Mouse (Mus musculus) frontal cortex, postnatal 10 days (tissue): ENCODE data around the gene Cep128.
A peak's percentile ranks its signal among the peaks of the same experiment; 100 is the strongest.

Experiments used
- DNase-seq, 2 experiments: peaks; one replicate each; pipeline ENCODE4 v3.0.0; 2022; ENCODE audit warnings: low spot score in 2 of 2, mixed read lengths in 1 of 2

The Cep128 gene

GRCm38 (mm10) chr12:91183304-91183855 is 200.8 kb downstream of the Cep128 start:
- no peak for DNase-seq

DNA sequence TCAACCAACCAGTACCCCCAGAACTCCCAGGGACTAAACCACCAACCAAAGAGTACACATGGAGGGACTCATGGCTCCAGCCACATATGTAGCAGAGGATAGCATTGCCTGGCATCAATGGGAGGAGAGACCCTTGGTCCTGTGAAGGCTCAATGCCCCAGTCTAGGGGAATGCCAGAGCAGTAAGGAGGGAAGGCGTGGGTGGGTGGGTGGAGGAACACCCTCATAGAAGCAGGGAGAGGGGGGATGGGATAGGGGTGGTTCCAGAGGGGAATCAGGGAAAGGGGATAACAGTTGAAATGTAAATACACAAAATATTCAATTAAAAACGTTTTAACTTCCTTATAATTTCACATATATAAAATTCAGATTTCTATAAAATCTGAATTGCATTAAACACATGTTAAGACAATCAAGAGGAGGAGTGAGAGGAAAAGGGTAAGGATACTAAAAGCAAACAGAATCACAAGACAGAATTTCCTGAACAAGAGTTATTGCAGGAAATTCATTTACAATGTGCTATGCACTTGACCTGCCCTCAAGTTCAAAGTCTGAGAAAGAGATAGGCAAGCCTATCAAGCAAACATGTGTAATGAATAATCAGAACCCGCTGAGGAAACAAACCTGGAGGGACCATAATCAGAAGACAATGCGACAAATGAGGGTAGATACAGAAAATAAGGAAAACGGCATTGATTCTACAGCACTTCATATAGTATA is 207.2 kb downstream of the Cep128 start:
- no peak for DNase-seq

GRCm38 (mm10) chr12:91171613-91172012 is 212.6 kb downstream of the Cep128 start:
- no peak for DNase-seq

- DNase-seq: no peak
These were observed 223.0 kb downstream of the Cep128 start for GRCm38 (mm10) chr12:91161015-91161730.

DNA sequence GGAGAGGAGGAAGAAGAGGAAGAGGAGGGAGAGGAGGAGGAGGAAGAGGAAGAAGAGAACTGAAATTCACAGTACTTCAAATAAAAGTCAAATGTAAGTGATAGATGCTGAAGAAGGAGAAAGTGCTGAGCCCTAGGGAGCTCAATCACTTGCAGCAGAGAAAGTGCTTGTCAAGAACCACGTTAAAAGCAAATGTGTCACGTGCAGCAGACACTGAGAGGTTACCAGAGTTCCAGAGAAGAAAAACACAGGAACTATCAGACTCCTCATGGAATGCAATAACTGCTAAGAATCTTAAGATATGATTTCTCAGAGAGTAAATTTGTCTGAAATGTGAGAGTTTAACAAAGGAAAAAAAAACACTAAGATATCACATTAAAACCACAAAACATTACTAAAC is 225.7 kb downstream of the Cep128 start:
- no peak for DNase-seq

DNA sequence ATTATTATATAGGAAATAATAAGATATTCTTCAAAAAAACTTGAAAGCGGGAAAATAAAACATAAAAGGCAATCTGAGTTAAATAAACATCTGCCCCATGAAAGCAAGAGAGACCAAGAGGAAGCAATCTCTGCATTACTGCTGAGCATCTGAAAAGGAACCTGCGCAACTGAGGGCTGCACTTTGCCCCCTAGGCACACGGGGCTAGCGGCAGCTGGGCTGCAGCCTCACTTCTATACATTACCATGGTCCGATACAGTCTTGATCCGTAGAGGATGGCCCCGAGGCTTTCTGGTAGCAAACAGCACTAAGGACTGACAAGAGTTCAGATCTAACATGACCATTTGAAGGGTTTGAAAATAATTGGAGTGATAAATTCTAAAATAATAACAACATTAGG is 230.2 kb downstream of the Cep128 start:
- no peak for DNase-seq

DNA sequence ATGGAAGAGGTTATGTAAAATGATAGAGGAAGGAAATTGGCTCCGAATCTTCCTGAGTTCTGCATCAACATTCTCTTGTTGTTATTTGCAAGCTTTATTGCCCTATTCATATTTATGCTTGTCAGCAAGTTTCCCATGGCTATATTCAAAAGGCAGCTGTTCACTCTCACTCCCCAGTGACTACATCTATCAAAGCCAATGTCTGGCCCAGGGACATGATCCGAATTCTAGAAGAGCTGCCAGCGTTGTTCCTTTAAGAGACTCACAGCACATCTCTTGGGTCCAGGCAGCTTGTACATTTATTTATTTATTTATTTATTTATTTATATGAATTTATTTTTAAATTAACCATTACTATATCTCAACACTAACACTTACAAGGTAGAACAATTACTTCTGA is 235.1 kb downstream of the Cep128 start:
- DNase-seq: no peak

GRCm38 (mm10) chr12:91134740-91135517 is 249.3 kb downstream of the Cep128 start:
- DNase-seq: no peak

GRCm38 (mm10) chr12:91115054-91115453 is 269.2 kb downstream of the Cep128 start:
- no peak for DNase-seq

- DNase-seq: no peak
These were observed 280.9 kb downstream of the Cep128 start for GRCm38 (mm10) chr12:91103316-91103715.

- DNase-seq: no peak
These were observed 286.3 kb downstream of the Cep128 start for GRCm38 (mm10) chr12:91097869-91098268.

GRCm38 (mm10) chr12:91096197-91096596 is 288.0 kb downstream of the Cep128 start:
- no peak for DNase-seq

DNA sequence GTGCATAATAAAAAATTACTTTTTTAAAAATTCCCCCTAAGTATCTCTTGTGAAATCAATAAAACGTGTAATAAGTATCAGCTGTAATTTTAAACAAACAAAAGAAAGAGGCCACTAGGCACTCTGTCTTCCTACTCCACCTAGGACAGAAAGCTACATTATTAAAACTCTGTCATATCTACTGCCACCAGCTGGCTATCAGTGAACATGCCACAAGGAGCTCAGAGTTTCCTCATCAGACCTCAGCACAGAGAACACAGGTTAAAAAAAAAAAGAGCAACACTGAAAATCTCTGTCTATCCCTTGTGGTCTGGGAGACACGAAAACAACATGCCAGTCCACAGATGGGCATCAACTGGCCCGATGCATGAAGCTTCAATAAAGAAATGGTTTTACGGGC is 295.9 kb downstream of the Cep128 start:
- no peak for DNase-seq

DNA sequence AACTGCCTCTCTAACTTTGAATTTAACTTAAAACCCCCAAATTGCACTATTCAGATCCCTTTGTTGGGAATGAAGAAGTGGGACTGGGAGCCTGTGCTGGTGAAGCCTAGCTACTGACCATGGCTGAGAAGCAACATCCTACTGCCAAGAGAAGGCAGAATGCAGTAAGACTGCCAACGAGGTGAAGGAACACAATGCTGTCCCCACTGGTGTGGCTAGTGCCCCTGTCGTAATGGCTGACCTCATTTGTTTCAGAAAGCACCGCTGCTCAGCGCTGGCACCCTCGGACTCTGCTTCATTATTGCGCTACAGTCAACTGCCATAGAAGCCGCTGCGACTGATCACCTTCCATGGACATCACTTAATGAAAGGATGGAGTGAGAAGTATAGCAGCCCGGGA is 298.2 kb downstream of the Cep128 start:
- peak; percentile 9 to 17 for DNase-seq

DNA sequence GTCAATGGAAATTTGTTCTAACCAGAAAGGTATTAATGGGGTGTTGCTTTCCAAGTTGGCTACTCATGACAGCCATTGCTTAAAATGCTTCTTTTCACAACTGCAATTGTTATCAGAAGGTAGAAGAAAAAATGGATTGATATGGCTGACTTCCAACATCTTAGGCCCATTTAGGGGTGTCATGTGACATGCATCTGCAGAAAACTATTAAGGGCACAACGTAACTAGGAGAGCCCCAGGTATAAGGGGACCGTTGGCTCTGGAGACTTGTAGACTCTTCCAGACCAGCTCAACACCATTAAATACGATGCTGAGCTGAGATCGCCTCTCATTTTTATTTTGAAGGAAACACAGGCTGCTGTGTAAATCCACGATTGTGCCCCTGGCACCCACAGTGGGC is 308.6 kb downstream of the Cep128 start:
- DNase-seq: no peak

- DNase-seq: no peak
These were observed 313.6 kb downstream of the Cep128 start for GRCm38 (mm10) chr12:91070551-91071045.

DNA sequence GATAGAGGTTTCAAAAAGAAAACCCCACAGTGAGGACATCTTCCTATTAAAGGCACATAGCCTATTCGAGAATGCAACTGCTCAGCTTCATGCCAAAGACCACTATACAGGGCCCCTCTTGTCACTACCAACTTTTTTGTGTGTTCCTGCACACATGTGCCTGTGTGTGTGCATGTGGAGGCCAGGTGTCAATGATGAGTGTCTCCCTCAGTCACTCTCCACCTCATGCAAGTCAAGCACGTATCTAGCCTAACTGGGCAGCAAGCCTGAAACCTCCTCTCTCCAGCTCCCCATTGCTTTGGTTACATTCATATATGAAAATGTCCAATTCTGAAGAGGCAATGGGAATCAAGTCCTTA is 317.1 kb downstream of the Cep128 start:
- no peak for DNase-seq

GRCm38 (mm10) chr12:91066286-91067082 is 317.7 kb downstream of the Cep128 start:
- no peak for DNase-seq

GRCm38 (mm10) chr12:91065423-91065822 is 318.8 kb downstream of the Cep128 start:
- no peak for DNase-seq

DNA sequence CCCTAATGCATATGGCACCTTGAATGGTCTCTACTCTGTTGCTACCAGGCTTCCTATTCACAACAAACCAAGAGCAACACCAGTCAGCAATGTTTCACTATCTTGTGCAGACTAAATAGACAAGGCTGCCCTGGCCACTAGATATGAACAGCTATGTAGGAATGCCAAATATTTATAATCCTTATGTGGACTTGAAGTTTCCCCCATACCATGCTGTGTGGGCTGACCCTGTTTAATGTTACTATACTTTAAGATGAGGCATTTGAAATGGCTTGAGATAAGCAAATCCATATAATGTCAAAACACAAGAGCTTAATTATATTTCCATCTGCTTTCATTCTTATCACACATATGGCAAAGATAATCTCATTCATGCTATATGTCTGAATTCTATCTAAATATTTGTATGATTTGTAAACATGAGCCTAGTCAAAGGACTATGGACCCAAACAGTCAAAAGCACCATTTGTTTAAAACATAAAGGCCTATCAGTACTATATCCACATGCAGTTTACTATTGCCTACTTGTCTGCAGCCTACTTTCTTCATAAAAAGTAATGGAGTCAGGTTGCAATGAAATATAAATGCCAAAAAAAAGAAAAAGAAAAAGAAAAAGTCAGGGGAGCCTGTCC is 319.7 kb downstream of the Cep128 start:
- DNase-seq: no peak
